Mouse (Mus musculus): ENCODE measurements around the gene Tnni3k.

The Tnni3k gene

DNA sequence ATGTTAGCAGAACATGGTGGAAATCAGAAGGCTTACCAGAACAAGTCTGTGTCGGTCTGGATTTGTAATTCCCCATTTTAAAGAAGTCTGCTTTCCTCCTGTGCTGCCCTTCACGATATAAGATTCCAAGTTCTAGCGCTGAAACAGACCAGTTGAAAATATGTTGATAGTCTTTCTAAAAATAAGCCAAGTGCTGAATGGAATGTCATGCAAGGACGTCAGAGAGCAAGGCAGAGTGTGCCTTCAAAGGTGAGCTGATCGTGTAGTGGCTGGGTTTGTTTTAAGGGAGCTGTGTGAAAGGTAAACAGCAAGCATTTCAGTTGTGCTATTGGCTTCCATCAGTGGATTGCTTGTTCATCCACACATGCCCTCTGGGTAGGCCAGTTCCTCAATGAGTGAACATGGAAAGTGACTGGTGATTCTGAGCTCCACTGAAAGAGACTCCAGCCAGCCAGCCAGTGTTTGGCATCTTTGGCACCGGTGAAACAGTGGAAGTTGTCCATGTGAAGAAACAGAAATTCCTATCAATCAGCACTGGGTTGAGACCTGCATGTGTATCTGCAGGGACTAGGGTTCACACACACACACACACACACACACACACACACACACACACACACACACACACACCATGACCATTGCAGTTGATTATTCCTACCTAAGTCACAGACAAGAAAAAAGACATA, at the start of gene Tnni3k:
TSS of gene Tnni3k (minus strand) at position 177 of the 686 bp plus-strand sequence.
- in situ Hi-C loops (cut with MboI, MseI) = no loop called here

DNA sequence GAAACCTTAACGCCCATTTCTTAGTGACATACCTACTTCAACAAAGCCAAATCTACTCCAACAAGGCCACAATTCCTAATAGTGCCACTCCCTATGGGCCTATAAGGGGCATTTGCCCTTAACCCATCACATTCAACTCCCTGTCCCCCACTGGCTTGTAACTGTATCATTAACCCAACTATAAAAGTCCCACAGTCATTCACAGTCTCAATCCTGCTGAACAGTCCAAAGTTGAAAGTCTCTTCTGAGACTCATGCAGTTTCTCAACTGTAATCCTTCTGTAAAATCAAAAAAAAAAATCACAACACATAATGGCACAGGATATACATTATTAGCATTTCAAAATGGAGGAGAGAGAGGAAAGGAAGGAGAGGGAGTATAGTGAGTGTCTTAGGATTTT, 44.1 kb upstream of the Tnni3k start:
- in situ Hi-C loops (cut with MboI, MseI) = no loop called here

DNA sequence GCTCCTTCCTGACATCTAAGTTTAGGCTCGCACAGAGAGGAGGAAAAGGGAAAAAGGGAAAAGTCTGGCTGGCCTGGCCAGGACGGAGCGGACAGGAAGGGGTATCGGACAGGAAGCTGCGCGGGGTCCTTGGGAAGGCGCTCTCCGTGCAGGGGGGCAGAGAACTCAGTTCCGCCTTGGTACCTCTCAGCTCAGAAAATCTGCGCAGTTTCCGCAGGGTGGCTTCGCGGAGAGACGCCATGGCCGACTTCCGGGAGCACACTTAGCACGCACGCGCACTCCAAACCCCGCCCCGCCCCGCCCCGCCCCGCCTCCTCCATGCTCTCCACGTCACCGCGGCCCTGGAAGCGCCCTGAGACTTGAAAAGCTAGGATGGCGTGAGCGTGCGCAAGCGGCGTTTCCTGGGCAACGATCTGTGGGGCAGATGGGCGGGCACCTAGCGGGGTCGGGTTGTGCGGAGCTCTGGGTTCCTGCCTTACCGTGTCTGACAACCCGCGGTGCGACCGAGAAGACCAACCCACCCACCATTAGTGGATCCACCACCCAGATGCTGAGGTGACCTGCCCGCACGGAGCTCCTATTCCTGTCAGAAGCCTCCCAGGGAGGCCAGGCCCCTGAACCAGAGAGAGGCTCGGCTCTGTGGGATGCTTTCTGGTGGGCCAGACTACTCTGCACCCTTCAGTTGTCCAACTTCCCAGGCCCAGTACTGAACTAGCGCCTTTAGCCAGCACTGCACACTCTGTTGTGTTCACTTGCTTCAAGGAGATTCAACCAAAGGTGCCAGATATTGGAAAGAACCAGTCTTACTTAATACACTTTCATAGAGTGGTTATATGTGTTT, 38.1 kb upstream of the Tnni3k start, which contains the start of the genes Fpgt and Lrriq3:
TSS of gene Fpgt (minus strand) at position 288 of the 841 bp plus-strand sequence.
TSS of gene Lrriq3 (plus strand) at position 319 of the 841 bp plus-strand sequence.
- in situ Hi-C loops (cut with MboI, MseI) = no loop called here

- in situ Hi-C loops (cut with MboI, MseI) = no loop called here
These were observed 36.9 kb upstream of the Tnni3k start for GRCm38 (mm10) chr3:155092081-155092480.

DNA sequence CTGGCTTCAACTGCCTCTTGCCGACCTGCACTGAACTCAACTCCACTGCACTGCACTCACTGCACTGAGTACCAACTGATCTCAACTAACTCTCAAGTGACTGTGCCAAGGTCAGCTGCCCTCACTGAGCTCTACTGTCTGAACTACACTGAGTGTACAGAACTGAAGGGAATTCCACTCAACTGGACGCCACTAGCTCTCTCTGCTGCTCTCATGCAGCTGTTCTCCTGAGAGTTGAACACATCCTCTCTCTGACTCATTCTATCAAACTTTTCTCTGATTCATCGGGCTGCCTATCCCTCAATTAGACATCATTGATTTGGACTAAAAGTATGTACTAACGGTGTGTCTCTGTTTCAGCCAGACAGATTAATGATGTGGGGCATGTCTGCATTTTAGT, 22.7 kb upstream of the Tnni3k start:
- in situ Hi-C loops (cut with MboI, MseI) = no loop called here

GRCm38 (mm10) chr3:155059449-155059822, 4.2 kb upstream of the Tnni3k start:
- in situ Hi-C loops (cut with MboI, MseI) = no loop called here

- in situ Hi-C loops (cut with MboI, MseI) = no loop called here
These were observed 3.7 kb upstream of the Tnni3k start for GRCm38 (mm10) chr3:155058800-155059448.

DNA sequence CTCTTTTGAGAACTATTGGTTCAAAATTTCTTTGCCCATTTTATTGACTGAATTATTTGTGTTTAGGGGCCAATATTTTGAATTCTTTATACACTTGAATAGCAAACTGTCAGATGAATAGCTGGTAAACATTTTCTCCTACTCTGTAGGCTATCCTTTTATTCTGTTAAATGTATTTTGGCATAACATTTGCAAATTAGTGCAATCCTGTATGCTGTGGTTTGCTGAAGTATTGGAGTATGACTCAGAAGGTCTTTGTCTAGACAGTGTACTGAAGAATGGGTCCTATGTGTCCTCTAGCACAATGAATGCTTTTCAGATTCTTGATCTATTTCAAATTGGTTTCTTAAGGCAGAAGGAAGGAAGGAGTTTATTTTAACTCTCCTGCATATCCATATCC, 2.4 kb upstream of the Tnni3k start:
- in situ Hi-C loops (cut with MboI, MseI) = no loop called here

DNA sequence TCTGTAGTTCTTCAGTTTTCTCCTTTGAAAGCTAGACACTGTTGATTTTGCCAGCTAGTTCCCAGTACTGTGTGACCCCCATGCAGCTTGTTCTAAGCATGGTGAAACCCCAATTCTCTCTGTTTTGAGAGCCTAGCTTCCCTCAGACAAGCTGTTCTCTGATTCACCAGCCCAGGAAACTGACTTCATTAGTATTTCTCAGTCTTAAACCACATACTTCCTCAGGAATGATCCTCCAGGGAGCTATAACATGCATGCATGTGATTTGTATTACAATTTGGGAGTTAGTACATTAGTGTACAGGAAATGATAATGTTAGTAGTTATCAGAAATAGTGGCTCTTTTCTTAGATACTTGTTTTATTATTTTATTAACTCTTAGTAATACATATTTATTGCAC, 1.4 kb upstream of the Tnni3k start:
- in situ Hi-C loops (cut with MboI, MseI) = no loop called here

GRCm38 (mm10) chr3:155053189-155053588, 2.0 kb downstream of the Tnni3k start:
- in situ Hi-C loops (cut with MboI, MseI) = no loop called here

DNA sequence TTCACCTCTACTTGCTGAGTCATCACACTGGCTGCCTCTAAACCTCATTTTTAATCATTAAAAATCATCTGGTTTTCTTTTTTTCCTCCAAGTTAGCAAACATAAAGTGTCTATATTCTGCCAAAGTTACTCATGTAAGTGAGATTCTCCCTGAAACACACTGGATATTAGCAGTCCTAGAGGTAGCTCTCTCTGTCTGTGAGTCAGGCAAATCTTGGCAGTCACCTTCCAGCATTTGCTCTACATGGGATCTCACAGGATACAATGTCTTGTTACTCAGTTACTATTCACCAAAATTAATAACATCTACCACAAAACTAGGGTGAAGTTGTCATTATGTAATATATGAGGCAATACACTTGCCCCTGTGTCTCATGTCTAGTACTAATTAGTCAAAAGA, 3.2 kb downstream of the Tnni3k start:
- in situ Hi-C loops (cut with MboI, MseI) = no loop called here

DNA sequence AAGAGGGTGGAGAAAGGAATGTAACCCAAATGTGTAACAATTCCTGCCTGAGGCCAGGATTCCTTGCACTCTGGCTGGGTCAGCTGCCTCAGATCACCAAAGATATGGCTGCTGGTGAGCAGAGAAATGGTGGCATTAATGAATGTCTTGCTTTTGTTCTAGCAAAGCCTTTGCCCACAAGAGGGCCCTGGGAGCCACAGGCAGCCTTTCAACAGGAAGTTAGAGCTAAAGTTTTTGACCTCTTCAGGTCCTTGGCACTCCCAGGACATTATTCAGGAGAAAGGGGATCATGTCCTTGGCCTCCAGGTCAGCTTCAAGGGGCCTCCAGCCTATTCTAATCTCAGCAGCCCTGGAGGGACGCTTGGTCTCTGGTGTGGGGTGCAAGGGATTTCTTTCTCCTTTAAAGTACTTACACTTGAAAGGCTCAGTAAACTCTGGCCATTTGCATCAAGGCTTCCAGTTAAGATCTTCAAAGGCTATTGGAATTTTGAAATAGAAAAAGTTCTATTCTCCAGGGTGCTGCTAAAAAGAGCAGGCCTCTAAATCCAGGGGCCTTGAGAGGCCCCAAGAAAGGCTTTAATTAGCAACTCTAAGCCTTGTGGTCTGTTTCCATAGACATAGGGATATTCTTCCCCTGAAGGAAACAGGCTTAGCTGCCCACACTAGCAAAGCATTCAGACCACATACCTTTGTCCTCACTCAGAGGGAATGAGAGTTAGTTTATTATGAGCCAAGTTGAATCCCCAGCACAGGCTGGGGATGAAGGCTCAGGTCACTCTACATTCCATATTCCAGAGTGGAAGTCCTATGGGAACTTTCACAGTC, 16.0 kb downstream of the Tnni3k start:
- in situ Hi-C loops (cut with MboI, MseI) = no loop called here

DNA sequence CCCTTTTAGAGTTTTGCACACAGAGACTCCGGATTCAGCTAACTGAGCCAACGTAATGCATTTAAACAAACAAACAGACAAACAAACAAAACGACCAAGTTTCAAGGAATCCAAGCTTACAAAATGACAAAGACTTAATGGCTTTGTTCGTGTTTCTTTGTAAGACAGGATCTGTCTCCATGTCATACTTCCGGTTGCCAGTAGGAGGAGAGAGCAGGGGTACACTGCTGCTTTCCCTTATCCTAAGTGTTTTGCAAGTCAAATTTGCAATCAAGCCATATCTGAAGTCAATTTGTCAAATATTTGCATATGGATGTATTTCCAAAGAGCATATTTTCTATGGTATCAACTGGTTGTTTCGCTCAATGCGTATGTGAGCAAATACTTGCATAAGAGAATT, 20.9 kb downstream of the Tnni3k start:
- in situ Hi-C loops (cut with MboI, MseI) = no loop called here

DNA sequence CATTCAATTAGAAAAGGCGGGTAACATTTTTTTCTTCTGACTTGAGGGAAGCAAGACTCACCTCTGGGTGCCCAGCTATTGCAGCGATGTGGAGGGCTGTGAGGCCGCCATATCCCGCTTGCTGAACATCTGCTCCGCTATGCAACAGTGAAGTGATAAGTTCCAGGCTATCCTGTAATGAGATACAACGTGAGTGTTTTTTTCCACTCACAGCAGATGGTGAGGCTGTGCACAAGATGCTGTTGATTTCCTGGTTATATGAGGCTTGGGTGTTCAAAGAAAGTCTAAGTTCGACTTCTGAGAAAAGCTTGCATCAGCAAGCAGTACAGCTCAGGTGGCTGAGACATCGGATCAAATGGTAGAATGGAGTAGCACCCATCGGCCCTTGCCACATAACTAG, 25.0 kb downstream of the Tnni3k start:
- in situ Hi-C loops (cut with MboI, MseI) = no loop called here

DNA sequence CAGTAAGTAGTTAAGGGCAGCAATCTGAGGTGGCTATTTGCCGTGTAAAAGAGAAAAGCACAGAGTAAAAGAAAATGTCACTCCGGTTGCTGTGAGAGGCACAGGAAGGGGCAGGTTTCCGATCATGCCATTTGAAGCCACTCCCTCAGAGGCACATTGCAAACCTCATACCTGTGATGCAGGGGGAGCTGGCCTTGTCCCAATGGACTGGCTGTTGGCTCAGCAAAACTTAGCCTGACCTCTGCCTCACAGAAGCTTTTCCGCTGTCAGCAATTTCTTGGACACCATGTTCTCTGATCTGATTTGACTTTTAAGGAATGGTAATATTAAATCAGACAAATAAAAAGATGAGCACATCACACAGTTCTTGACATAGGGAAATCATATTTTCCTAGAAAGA, 52.4 kb downstream of the Tnni3k start:
- in situ Hi-C loops (cut with MboI, MseI) = no loop called here

DNA sequence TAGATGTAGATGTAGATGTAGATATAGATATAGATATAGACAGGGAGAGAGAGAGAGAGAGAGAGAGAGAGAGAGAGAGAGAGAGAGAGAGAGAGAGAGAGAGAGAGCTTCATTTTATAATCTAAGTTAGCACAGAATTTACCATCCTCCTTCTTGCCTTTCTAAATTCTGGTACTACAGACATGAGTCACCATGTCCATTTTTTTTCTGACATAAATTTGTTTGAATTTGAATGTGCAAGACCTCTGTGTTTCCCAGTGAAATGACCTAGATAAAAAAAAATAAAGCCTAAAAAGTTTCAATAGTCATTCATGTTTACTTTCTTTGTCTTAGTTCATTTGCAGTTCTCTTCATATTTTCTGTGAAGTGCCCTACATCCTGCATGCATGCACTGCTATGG, 54.2 kb downstream of the Tnni3k start:
- in situ Hi-C loops (cut with MboI, MseI) = no loop called here

GRCm38 (mm10) chr3:154992678-154993077, 62.5 kb downstream of the Tnni3k start:
- in situ Hi-C loops (cut with MboI, MseI) = loop anchor here (10.0 kb wide), 1 partner anchor 1782 kb away; no protein-coding TSS in a partner anchor

DNA sequence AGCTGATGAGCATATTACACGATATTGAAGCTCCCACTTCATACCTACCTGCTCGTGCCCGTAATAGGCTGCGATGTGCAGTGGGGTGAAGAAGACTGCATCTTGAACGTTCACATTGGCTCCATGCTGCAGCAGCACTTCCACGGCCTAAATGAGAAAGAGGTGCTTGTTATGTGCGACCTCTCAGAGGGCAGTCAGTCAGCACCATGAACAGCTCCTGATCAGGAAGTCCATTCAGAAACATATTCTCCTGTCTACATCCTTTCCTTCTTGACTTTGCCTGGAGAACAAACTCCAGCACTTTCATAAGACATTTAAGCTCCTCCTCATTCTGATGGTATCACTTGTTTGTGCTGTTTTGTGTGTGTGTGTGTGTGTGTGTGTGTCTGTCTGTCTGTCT, 76.1 kb downstream of the Tnni3k start:
- in situ Hi-C loops (cut with MboI, MseI) = no loop called here

GRCm38 (mm10) chr3:154971626-154972025, 83.6 kb downstream of the Tnni3k start:
- in situ Hi-C loops (cut with MboI, MseI) = no loop called here

DNA sequence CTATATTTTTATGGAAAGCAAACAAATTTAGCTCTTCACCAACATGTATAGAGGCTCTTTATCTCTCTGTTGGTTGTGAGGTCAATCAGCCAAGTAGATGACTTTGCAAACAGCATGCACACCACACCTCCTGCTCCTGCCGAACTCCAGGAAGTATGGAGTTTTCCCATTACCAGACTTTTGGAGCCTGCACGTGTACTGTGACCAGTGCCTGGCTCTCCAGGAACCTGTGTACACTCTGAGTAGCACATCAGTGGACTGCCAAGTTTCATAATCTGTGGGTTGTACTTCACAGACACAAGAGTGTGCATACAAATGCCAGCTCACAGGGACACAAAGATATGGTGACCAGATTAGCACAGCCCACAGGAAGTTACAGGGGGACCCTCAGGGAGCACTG, 84.2 kb downstream of the Tnni3k start:
- in situ Hi-C loops (cut with MboI, MseI) = no loop called here

DNA sequence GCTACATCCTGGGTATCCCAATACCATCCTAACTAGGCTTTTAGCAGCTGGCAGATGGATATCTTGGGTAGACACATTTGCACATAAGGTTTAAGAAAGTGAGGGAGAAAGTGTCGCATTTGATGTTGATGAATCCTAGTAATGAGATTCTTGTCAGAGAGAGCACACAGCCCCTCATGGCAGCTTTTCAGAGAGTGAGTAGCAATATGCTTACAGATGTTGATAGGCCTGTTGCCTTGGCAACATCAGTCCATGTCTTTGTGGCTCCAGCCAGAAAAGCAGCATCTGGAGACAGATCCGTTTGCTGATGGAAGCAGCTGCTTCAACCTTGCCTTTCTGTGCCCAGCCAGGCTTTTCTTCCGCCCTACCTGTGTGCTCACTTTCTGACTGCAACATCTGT, 93.9 kb downstream of the Tnni3k start:
- in situ Hi-C loops (cut with MboI, MseI) = no loop called here

DNA sequence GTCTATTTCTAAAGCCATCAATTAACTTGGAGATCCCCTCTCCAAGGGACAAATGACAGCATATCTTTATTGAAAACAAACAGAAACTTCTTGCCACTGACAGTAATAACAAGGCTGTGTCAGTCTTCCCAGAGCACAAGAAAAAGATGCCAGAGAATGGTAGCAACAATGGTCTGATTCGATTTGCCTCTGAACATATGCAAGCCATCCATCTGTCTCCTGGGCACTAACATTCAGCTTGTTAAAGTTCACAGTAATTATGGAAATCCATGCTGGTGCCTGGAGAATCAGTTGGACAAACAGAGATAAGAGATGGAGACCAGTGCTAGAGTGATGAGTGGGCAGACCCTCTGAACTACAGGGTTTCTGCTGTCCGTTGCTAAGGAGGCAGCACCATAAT, 102.1 kb downstream of the Tnni3k start:
- in situ Hi-C loops (cut with MboI, MseI) = no loop called here

Data from T-helper 1 cell (primary cell).